Mouse (Mus musculus) olfactory bulb, adult 2 months (tissue): ENCODE data around the gene Fndc4.

Source experiments
- CTCF ChIP-seq: fragments of 200-500 bp; IDR thresholded peaks from 2 replicates; pipeline ENCODE4 v1.5.1; 2012; ENCODE audit warnings: low read depth, mild to moderate bottlenecking, low read length, moderate library complexity; ENCODE audit not compliant: insufficient read depth
- POLR2A ChIP-seq: fragments of 200-500 bp; IDR thresholded peaks from 2 replicates; pipeline ENCODE4 v1.6.1; 2012; ENCODE audit warnings: mild to moderate bottlenecking, low read depth, low read length, moderate library complexity; ENCODE audit not compliant: insufficient read depth

DNA sequence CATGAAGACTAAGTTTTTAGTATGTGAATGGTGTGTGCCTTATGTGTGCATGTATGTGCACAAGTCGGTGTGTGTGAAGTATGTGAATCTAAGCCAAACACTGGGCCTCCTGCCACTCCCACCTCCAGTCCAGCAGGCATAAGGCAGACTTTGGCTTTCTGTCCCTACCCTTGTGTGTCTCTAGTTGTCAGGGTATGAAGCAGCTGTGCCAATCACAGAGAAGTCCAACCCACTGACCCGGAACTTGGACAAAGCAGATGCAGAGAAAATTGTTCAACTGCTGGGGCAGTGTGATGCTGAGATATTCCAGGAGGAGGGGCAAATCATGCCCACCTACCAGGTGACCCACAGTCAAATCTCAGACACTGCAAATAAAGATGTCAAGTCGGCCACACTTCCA, 2.1 kb upstream of the Fndc4 start:
- TF ChIP-seq POLR2A, result no peak
- TF ChIP-seq CTCF, result no peak
